Mouse (Mus musculus) urinary bladder, postnatal 0 days (tissue): ENCODE measurements around the gene Abcb8. TPM values are rescaled to one million over a fixed set of nuclear protein-coding genes. Genes with fewer than 3 reads are reported as not detected.

Source experiments
- polyA plus RNA-seq: library from polyadenylated mRNA; unstranded; fragments of >200 nt; fragmentation: Nextera tagmentation; extraction: Ambion mirVana; gene quantifications from 2 replicates; pipeline ENCODE4 v1.2.1, GENCODE M21; 2015

Abcb8 gene
- 18.7 and 21.8 TPM in 2 replicates for polyA plus RNA-seq

GRCm38 (mm10) chr5:24393392-24393997 lies at the start of gene Abcb8:
Gene Abcb8 (plus strand): TSS chr5:24393663.

GRCm38 (mm10) chr5:24351278-24351677 lies 42.2 kb upstream of the Abcb8 start, which contains the start of gene Kcnh2:
Gene Kcnh2 (minus strand): TSS chr5:24351604.

DNA sequence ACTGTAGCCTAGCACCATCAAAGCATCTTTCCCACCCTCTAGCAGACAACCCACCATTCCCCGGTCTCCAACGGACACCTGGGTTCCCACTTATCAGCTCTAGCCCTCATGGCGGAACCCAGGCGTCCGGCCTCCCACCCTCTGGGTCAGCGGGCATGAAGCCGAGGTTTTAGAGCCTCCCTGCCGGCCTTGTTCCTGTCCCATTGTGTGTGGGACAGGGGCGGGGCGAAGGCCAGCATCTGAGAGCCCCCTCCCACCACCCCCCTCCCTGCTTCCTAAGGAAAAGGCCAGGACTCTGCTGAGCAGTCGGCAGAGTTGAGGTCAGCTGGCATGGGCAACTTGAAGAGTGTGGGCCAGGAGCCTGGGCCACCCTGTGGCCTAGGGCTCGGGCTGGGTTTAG lies 29.0 kb upstream of the Abcb8 start, which contains the start of gene Nos3:
Gene Nos3, plus strand, starts transcription at position 303 of the 400 bp plus-strand sequence.

GRCm38 (mm10) chr5:24391864-24392263 lies 1.6 kb upstream of the Abcb8 start, which contains the start of gene Atg9b:
Gene Atg9b (minus strand): TSS chr5:24392143.

DNA sequence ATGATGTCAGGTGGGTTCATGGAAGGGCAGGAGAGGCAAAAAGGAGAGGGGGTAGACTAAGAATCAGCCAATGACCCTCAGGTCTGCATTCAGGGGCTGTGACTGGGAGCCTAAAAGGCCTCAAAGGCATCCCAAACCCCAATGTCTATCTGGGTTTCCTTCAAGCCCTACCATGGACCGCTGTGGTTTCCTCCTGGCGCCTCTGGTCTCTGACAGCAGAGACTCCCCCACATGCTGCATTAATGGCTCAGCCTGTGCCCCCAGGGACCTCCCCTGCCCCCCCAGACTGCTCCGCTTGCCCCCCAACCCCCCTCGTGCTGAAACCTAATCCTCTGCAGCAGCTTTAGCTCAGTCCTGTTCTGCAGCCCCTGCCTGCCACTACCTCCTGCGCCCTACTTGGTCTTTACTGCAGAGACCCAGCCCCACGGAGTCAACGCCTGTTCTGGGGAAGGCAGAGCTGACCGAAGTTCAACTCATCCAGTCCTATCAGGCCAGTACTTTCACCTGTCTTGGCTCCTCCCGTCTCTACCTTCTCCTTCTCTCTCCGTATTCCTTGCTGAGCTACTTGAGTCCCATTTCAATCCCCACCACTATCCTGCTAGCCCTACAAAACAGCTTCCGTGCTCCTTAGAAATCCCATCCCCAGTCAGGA lies 19.7 kb downstream of the Abcb8 start, which contains the start of gene Asic3:
Gene Asic3, plus strand, starts transcription at position 351 of the 652 bp plus-strand sequence.

GRCm38 (mm10) chr5:24423129-24424003 lies 29.9 kb downstream of the Abcb8 start, which contains the start of the genes Cdk5 and Slc4a2:
Gene Cdk5 (minus strand): TSS chr5:24423530.
Gene Slc4a2 (plus strand): TSS chr5:24423837.

DNA sequence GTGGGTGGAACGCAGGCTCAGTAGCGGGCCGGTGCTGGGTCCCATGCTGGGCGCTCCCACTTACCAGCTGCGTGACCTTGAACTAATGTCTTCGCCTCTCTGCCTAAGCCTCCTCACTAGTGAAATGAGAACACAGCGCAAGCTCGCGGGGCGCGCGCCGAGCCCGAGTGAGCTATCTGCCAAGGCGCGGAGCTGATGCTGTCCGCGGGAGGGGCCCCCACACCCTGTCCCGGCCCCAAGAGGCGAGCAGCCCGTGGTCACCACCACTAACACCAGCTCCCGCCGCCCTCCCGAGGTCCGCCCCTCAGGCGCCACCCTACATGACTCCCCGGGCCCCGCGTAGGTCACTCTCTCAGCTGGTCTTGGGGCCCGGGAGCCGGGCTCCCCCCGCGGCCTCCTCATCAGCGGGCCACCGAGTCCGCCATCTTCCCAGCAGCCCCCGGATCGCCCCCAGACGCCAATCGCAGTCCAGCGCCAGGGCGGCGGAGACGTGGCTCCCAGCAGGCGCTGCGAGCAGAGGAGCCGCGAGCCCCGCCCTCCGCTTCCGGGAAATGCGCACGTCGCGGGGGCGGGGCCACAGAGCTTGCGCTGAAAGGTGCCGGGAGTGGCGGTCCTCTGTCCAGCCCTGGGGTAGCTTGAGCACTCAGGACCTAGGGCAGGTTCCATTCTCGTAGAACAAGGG lies 51.4 kb downstream of the Abcb8 start, which contains the start of gene Fastk:
Gene Fastk, minus strand, starts transcription at position 542 of the 682 bp plus-strand sequence.

GRCm38 (mm10) chr5:24447624-24448298 lies 54.3 kb downstream of the Abcb8 start, which contains the start of gene Tmub1:
Gene Tmub1 (minus strand): TSS chr5:24447854.

GRCm38 (mm10) chr5:24452030-24452690 lies 58.7 kb downstream of the Abcb8 start, which contains the start of gene Agap3:
Gene Agap3 (plus strand): TSS chr5:24452177.

Other genes starting within 250 kb of the Abcb8 start
- 8.4 and 10.1 TPM in 2 replicates for gene Nupl2, start 228.7 kb upstream of the Abcb8 start, polyA plus RNA-seq
- 4.7 and 7.1 TPM in 2 replicates for gene Kcnh2, start 42.1 kb upstream of the Abcb8 start, polyA plus RNA-seq
- 2.3 and 2.8 TPM in 2 replicates for gene Nos3, start 28.9 kb upstream of the Abcb8 start, polyA plus RNA-seq
- 1.0 and 1.3 TPM in 2 replicates for gene Atg9b, start 1.5 kb upstream of the Abcb8 start, polyA plus RNA-seq
- gene Asic3, start 19.7 kb downstream of the Abcb8 start, polyA plus RNA-seq, result 0.13 TPM in 1 of 2 replicates, not detected in the other
- 28.3 and 30.0 TPM in 2 replicates for gene Cdk5, start 29.9 kb downstream of the Abcb8 start, polyA plus RNA-seq
- 32.6 and 35.5 TPM in 2 replicates for gene Slc4a2, start 30.2 kb downstream of the Abcb8 start, polyA plus RNA-seq
- 83.8 and 89.2 TPM in 2 replicates for gene Fastk, start 51.6 kb downstream of the Abcb8 start, polyA plus RNA-seq
- 12.5 and 14.3 TPM in 2 replicates for gene Tmub1, start 54.2 kb downstream of the Abcb8 start, polyA plus RNA-seq
- gene Agap3, start 58.5 kb downstream of the Abcb8 start, polyA plus RNA-seq, result 20.8 and 25.5 TPM in 2 replicates
- 0.07 TPM in 1 of 2 replicates, not detected in the other for gene Gbx1, start 133.5 kb downstream of the Abcb8 start, polyA plus RNA-seq
- 0.13 and 0.15 TPM in 2 replicates for gene Asb10, start 147.3 kb downstream of the Abcb8 start, polyA plus RNA-seq
- not detected in 2 replicates for gene 4931409K22Rik, start 163.1 kb downstream of the Abcb8 start, polyA plus RNA-seq
- 48.3 and 51.4 TPM in 2 replicates for gene Abcf2, start 183.8 kb downstream of the Abcb8 start, polyA plus RNA-seq
- 22.6 and 22.9 TPM in 2 replicates for gene Chpf2, start 193.1 kb downstream of the Abcb8 start, polyA plus RNA-seq
- 30.0 and 39.1 TPM in 2 replicates for gene Smarcd3, start 230.7 kb downstream of the Abcb8 start, polyA plus RNA-seq